Mouse (Mus musculus) lung, embryonic 14.5 days (tissue): ENCODE data around the gene Hhat. TPM values are rescaled to one million over a fixed set of nuclear protein-coding genes. Genes with fewer than 3 reads are reported as not detected.

ENCODE experiments used
- ATAC-seq: fragments of 200-750 bp; cut with Nextera tagmentation; 2 replicates; pipeline ENCODE4 v1.8.0; 2017; ENCODE audit warnings: mild to moderate bottlenecking, moderate TSS enrichment, moderate library complexity; ENCODE audit not compliant: insufficient read depth
- DNase-seq: peaks from one replicate; pipeline ENCODE4 v3.0.0-alpha.2; 2015
- H3K27ac ChIP-seq: fragments of 300-500 bp; sonication (generic); 2 replicates; pipeline ENCODE4 v1.5.1; 2014; ENCODE audit warnings: low read depth, mild to moderate bottlenecking, moderate library complexity
- H3K27me3 ChIP-seq: fragments of 300-500 bp; sonication (generic); 2 replicates; pipeline ENCODE4 v1.6.1; 2014; ENCODE audit warnings: low read length, control low read depth; ENCODE audit not compliant: insufficient read depth
- H3K36me3 ChIP-seq: fragments of 300-500 bp; sonication (generic); 2 replicates; pipeline ENCODE4 v1.6.1; 2014; ENCODE audit warnings: control low read depth; ENCODE audit not compliant: insufficient read depth
- H3K4me1 ChIP-seq: fragments of 300-500 bp; sonication (generic); 2 replicates; pipeline ENCODE4 v1.6.1; 2014; ENCODE audit warnings: antibody characterized with exemption, control low read depth; ENCODE audit not compliant: insufficient read depth
- H3K4me2 ChIP-seq: fragments of 300-500 bp; sonication (generic); 2 replicates; pipeline ENCODE4 v1.6.1; 2014; ENCODE audit warnings: mild to moderate bottlenecking
- H3K4me3 ChIP-seq: fragments of 300-500 bp; sonication (generic); 2 replicates; pipeline ENCODE4 v1.5.1; 2014; ENCODE audit warnings: low read depth, low read length
- H3K9ac ChIP-seq: fragments of 300-500 bp; sonication (generic); 2 replicates; pipeline ENCODE4 v1.6.1; 2014
- H3K9me3 ChIP-seq: fragments of 300-500 bp; sonication (generic); 2 replicates; pipeline ENCODE4 v1.6.1; 2016; ENCODE audit warnings: low read depth, low read length, control low read depth
- CTCF ChIP-seq: IDR thresholded peaks from 2 replicates; pipeline ENCODE4 v1.5.1; 2016; ENCODE audit warnings: antibody characterized with exemption, low read depth
- WGBS: fragments of 180-500 bp; shearing (Covaris S2); extraction: QIAGEN DNeasy Blood & Tissue Kit; methylation state at CpG from one replicate; pipeline ENCODE4 v1.1.7; 2014; 5-methylcytosine and 5-hydroxymethylcytosine counted together
- polyA plus RNA-seq: library from polyadenylated mRNA; unstranded; fragments of >200 nt; fragmentation: Nextera tagmentation; extraction: Ambion mirVana; gene quantifications from 2 replicates; pipeline ENCODE4 v1.2.1, GENCODE M21; 2014

Gene Hhat
- polyA plus RNA-seq, 1 experiment from 2014 or later = 12.8 TPM

DNA sequence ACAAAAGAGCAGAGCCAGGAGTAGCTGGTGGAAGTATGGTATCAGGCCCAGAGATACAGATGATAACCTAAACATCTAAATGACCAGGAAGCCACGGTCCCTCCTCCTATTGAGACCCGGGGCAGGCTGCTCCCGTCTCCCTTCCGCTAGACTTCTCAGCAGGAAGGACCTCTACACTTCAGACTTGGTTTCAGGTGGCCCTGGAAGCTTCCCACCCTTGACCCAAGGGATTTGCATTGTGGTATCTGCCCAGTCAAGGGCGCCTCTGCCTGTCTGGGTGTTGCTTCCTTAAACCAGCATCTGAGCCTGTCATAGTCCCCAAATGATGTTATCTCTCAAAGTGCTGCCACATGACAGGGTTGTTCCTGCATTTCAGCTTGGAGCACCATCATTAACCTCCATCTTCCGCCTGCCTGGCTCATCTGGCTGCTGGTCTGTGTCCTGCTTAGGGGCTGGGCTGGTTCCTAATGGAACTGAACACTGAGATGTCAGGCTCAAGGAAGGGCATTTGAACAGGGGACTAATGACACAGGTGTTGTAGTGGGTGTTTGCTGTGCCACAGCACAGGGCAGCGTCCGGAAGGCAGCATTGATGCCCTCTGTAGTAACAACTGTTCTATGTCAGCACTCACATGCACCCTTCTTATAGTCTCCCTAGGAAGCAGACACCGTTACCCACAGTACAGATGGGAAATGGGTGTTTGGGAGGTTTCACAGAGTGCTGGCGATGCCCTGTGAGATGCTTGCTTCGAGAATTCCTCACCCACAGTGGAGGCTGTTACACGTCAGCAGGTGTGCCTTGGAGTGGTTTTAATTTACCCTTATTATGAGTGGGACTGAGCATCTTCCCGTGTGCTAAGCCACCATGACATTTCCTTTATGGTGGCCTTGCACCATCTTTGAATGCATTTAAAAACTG, 280.9 kb downstream of the Hhat start:
- ATAC-seq (no peak), DNase-seq (no peak)
- no peak overlapping the region for H3K4me2 ChIP-seq
- no peak for TF ChIP-seq CTCF
- no peak overlapping the region for H3K9ac ChIP-seq
- H3K36me3 ChIP-seq = no peaks in the 10 kb centered on the region
- H3K27me3 ChIP-seq = no peaks in the 10 kb centered on the region
- H3K27ac ChIP-seq = no peak overlapping the region
- no peaks in the 10 kb centered on the region for H3K9me3 ChIP-seq
- no peaks in the 10 kb centered on the region for H3K4me1 ChIP-seq
- no peak overlapping the region for H3K4me3 ChIP-seq
- WGBS = 71% methylated on average over 13 of the region's 13 CpGs

GRCm38 (mm10) chr1:192487571-192487970, 283.5 kb downstream of the Hhat start:
- H3K9me3 ChIP-seq = no peaks in the 10 kb centered on the region
- no peak overlapping the region for H3K27ac ChIP-seq
- H3K9ac ChIP-seq = no peak overlapping the region
- WGBS = 93% methylated on average over 11 of the region's 11 CpGs
- no peaks in the 10 kb centered on the region for H3K36me3 ChIP-seq
- no peak for DNase-seq
- H3K4me3 ChIP-seq = no peak overlapping the region
- no peaks in the 10 kb centered on the region for H3K4me1 ChIP-seq
- no peaks in the 10 kb centered on the region for H3K27me3 ChIP-seq
- H3K4me2 ChIP-seq = no peak overlapping the region
- no peak for TF ChIP-seq CTCF
- ATAC-seq = no peak

- DNase-seq (peak; percentile 46), ATAC-seq (peak; percentile 81; the same call in 1 of the 2 replicates)
- 30% methylated on average over 3 of the region's 3 CpGs for WGBS
- Histone ChIP-seq H3K4me2 (no peak overlapping the region), H3K36me3 (no peaks in the 10 kb centered on the region), H3K4me3 (no peak overlapping the region), H3K4me1 (no peaks in the 10 kb centered on the region), H3K9ac (no peak overlapping the region), H3K9me3 (no peaks in the 10 kb centered on the region), H3K27ac (no peak overlapping the region), H3K27me3 (no peaks in the 10 kb centered on the region)
- TF ChIP-seq CTCF = no peak
Observed at GRCm38 (mm10) chr1:192485030-192485429, 286.0 kb downstream of the Hhat start.

- H3K4me2 ChIP-seq = no peak overlapping the region
- H3K4me1 ChIP-seq = no peaks in the 10 kb centered on the region; the same call in 1 of the 2 replicates
- no peak overlapping the region for H3K4me3 ChIP-seq
- no peak for ATAC-seq
- no peaks in the 10 kb centered on the region for H3K27me3 ChIP-seq
- no peak overlapping the region for H3K27ac ChIP-seq
- no peaks in the 10 kb centered on the region for H3K9me3 ChIP-seq
- H3K9ac ChIP-seq = no peak overlapping the region
- no peaks in the 10 kb centered on the region for H3K36me3 ChIP-seq
- TF ChIP-seq CTCF = no peak
- DNase-seq = no peak
Observed at GRCm38 (mm10) chr1:192481446-192481845, 289.6 kb downstream of the Hhat start.

GRCm38 (mm10) chr1:192480072-192480784, 290.8 kb downstream of the Hhat start:
- no peaks in the 10 kb centered on the region for H3K27me3 ChIP-seq
- WGBS = 66% methylated on average over 8 of the region's 8 CpGs
- H3K4me1 ChIP-seq = no peaks in the 10 kb centered on the region; the same call in 1 of the 2 replicates
- no peak overlapping the region for H3K4me2 ChIP-seq
- H3K36me3 ChIP-seq = no peaks in the 10 kb centered on the region
- no peak overlapping the region for H3K27ac ChIP-seq
- H3K4me3 ChIP-seq = no peak overlapping the region
- no peak for TF ChIP-seq CTCF
- ATAC-seq = no peak
- H3K9me3 ChIP-seq = no peaks in the 10 kb centered on the region
- no peak for DNase-seq
- no peak overlapping the region for H3K9ac ChIP-seq

GRCm38 (mm10) chr1:192478176-192478575, 292.8 kb downstream of the Hhat start:
- no peak for TF ChIP-seq CTCF
- H3K4me3 ChIP-seq = no peak overlapping the region
- WGBS = 53% methylated on average over 5 of the region's 5 CpGs
- no peaks in the 10 kb centered on the region; the same call in 1 of the 2 replicates for H3K4me1 ChIP-seq
- DNase-seq (no peak), ATAC-seq (no peak)
- H3K9me3 ChIP-seq = no peaks in the 10 kb centered on the region
- H3K27ac ChIP-seq = peak overlapping the region; percentile 40; the same call in 1 of the 2 replicates
- H3K27me3 ChIP-seq = no peaks in the 10 kb centered on the region
- H3K9ac ChIP-seq = no peak overlapping the region
- H3K36me3 ChIP-seq = no peaks in the 10 kb centered on the region
- H3K4me2 ChIP-seq = no peak overlapping the region

DNA sequence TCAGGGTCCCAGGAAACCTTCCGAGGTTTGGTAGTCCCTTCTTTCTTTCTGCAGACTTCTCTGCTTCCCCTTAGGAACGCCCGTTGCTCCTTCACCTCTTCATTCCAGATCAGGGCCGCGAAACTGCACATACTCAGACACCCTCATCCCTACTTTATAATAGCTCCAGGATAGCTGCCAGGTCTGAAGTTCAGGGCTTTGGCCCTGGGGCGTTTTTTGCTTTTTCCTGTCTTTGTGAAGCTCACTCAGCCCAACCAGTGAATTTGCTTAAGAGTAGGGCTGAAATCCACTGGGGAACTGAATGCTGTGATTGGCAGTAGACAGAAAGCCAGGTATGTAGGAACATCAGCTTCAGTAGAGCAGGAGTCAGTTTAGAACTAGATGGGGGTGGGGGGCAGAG, 293.5 kb downstream of the Hhat start:
- DNase-seq (peak; percentile 51), ATAC-seq (no peak)
- Histone ChIP-seq H3K36me3 (no peaks in the 10 kb centered on the region), H3K27me3 (no peaks in the 10 kb centered on the region), H3K4me1 (no peaks in the 10 kb centered on the region; the same call in 1 of the 2 replicates), H3K4me3 (no peak overlapping the region), H3K9me3 (no peaks in the 10 kb centered on the region), H3K9ac (no peak overlapping the region), H3K4me2 (no peak overlapping the region), H3K27ac (peak overlapping the region; percentile 40; the same call in 1 of the 2 replicates)
- TF ChIP-seq CTCF = no peak
- 47% methylated on average over 6 of the region's 6 CpGs for WGBS
